Mouse (Mus musculus) liver, adult 2 months (tissue): ENCODE results near the gene Apoc2. TPM values are rescaled to one million over a fixed set of nuclear protein-coding genes. Genes with fewer than 3 reads are reported as not detected.
A peak's percentile ranks its signal among the peaks of the same experiment; 100 is the strongest.

Experiments
- DNase-seq: peaks from one replicate; pipeline ENCODE4 v3.0.0-alpha.2; 2011; ENCODE audit warnings: low read depth, low spot score; ENCODE audit errors: extremely low read depth
- H3K27ac ChIP-seq: fragments of 200-500 bp; replicated peaks from 2 replicates; pipeline ENCODE4 v1.5.1; 2012; ENCODE audit warnings: low read depth, mild to moderate bottlenecking, control low read depth, inconsistent platforms, low read length; ENCODE audit not compliant: insufficient read depth
- H3K27me3 ChIP-seq: fragments of 200-500 bp; 2 replicates; pipeline ENCODE4 v1.6.1; 2012; ENCODE audit warnings: mild to moderate bottlenecking, moderate library complexity, low read length, inconsistent platforms; ENCODE audit not compliant: control insufficient read depth, insufficient read depth
- H3K36me3 ChIP-seq: fragments of 200-500 bp; 2 replicates; pipeline ENCODE4 v1.6.1; 2012; ENCODE audit warnings: low read length, inconsistent platforms; ENCODE audit not compliant: control insufficient read depth, insufficient read depth
- H3K4me1 ChIP-seq: fragments of 200-500 bp; 2 replicates; pipeline ENCODE4 v1.6.1; 2011; ENCODE audit warnings: low read length; ENCODE audit not compliant: control insufficient read depth, insufficient read depth
- H3K4me3 ChIP-seq: fragments of 200-500 bp; 2 replicates; pipeline ENCODE4 v1.5.1; 2011; ENCODE audit warnings: low read depth, mild to moderate bottlenecking, control low read depth, low read length, moderate library complexity; ENCODE audit not compliant: insufficient read depth
- H3K79me2 ChIP-seq: fragments of 200-500 bp; 2 replicates; pipeline ENCODE4 v1.6.1; 2012; ENCODE audit warnings: inconsistent platforms, mild to moderate bottlenecking, low read length, moderate library complexity; ENCODE audit not compliant: control insufficient read depth, insufficient read depth
- H3K9ac ChIP-seq: fragments of 200-500 bp; 2 replicates; pipeline ENCODE4 v1.6.1; 2012; ENCODE audit warnings: low read depth, mild to moderate bottlenecking, control low read depth, inconsistent platforms, low read length
- CTCF ChIP-seq: fragments of 200-500 bp; IDR thresholded peaks from 2 replicates; pipeline ENCODE4 v1.5.1; 2011; ENCODE audit warnings: low read depth, low read length, control low read depth
- POLR2A ChIP-seq: fragments of 200-500 bp; IDR thresholded peaks from 2 replicates; pipeline ENCODE4 v1.6.1; 2011; ENCODE audit warnings: low read length, control low read depth; ENCODE audit not compliant: insufficient read depth; ENCODE audit errors: extremely low read depth
- WGBS: fragments of 180-500 bp; shearing (Covaris S2); methylation state at CpG from one replicate; pipeline ENCODE4 v1.1.7; 2018; 5-methylcytosine and 5-hydroxymethylcytosine counted together
- polyA plus RNA-seq: library from polyadenylated mRNA; depleted of rRNA; stranded (reverse); fragments of >200 nt; gene quantifications from 2 replicates; pipeline ENCODE4 v1.2.3, GENCODE M21; 2012
- total RNA-seq: library from RNA; depleted of rRNA; stranded (reverse); fragments of >200 nt; gene quantifications from 2 replicates; pipeline ENCODE4 v1.2.3, GENCODE M21; 2014

Apoc2 gene
- total and polyA plus RNA-seq, 2 experiments: 221 to 283 TPM

DNA sequence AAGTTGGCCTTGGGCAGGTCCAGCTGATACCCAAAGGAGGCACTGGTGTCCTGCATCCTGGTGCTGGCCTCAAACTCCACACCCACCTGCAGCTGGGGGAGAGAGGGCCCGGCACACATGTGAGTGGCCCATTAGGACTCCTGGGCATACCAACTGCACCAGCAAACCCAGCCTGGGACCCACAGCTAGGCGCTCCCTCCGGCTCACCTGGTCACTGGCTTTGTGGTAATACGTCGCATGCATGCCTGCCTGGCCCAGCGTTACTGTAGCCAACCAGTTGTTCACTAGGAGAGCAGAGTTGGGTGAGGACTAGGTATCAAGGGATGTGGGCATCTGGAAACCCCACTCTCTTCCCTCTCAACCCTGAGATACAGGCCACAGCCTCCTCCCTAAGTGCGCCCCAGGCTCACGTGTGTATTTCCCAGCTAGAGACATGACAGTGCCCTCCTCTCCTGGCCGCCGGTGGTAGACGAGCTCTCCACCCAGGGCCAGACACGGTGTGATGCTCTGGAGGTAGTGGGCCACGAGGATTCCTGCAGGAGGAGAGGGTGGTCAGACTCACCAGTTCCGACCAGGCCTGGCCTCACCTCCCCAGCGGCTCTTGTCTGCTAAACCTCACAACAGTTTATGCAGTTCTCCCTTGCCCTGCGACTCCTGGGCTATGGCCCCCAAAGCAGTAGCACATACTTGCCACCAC, 25.3 kb upstream of the Apoc2 start:
- TF ChIP-seq CTCF: no peak
- no peak for TF ChIP-seq POLR2A
- Histone ChIP-seq H3K4me3 (no peak overlapping the region), H3K9ac (peak overlapping the region; percentile 42), H3K27me3 (no peaks in the 10 kb centered on the region), H3K36me3 (peaks cover 3% of the 10 kb centered on the region; the same call in 1 of the 2 replicates), H3K27ac (peak overlapping the region; percentile 86), H3K4me1 (peaks cover 30% of the 10 kb centered on the region), H3K79me2 (peaks cover 1% of the 10 kb centered on the region; the same call in 1 of the 2 replicates)
- DNase-seq: no peak
- WGBS: 91% methylated on average over 16 of the region's 16 CpGs

DNA sequence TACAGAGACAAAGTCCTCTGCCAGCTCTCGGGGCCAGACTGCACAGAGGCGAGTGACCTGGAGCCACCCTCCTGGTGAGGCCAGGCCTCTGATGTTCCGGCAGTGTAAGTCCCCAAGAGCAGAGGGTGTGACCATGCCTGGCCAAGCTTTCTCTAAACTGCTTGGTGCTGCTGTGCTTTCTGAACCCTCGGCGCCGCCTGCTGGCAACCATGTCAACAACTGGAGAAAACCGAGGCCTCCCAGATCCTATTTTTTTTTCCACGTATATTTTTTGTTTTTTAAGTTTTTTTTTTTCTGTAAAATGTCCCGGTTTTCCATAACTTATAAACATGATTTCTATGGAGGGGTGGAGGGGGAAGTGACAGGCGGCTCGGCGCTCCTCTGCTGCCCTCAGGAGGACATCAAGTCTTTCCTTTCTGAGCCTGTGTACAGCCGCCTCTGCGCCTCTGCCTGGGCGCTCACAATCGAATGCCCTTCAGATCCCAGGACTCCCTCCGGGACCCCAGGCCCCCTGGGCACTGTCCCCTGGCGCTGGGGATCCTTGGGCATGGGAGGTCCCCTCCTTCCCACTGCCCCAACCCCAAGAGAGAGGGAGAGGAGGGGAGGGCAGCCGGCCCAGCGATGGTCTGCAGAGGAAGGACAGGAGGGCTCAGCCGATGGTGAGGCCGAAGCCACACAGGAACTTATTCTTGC, 23.5 kb upstream of the Apoc2 start:
- peaks cover 16% of the 10 kb centered on the region for H3K79me2 ChIP-seq
- peak; percentile 99 for DNase-seq
- no peak overlapping the region; the same call in 1 of the 2 replicates for H3K4me3 ChIP-seq
- peak overlapping the region; percentile 84 for H3K27ac ChIP-seq
- WGBS: 9% methylated on average over 22 of the region's 22 CpGs
- no peak; the same call in 1 of the 2 replicates for TF ChIP-seq POLR2A
- TF ChIP-seq CTCF: peak; percentile 85
- peaks cover 17% of the 10 kb centered on the region for H3K36me3 ChIP-seq
- peaks cover 30% of the 10 kb centered on the region for H3K4me1 ChIP-seq
- no peaks in the 10 kb centered on the region for H3K27me3 ChIP-seq
- peak overlapping the region; percentile 68 for H3K9ac ChIP-seq

DNA sequence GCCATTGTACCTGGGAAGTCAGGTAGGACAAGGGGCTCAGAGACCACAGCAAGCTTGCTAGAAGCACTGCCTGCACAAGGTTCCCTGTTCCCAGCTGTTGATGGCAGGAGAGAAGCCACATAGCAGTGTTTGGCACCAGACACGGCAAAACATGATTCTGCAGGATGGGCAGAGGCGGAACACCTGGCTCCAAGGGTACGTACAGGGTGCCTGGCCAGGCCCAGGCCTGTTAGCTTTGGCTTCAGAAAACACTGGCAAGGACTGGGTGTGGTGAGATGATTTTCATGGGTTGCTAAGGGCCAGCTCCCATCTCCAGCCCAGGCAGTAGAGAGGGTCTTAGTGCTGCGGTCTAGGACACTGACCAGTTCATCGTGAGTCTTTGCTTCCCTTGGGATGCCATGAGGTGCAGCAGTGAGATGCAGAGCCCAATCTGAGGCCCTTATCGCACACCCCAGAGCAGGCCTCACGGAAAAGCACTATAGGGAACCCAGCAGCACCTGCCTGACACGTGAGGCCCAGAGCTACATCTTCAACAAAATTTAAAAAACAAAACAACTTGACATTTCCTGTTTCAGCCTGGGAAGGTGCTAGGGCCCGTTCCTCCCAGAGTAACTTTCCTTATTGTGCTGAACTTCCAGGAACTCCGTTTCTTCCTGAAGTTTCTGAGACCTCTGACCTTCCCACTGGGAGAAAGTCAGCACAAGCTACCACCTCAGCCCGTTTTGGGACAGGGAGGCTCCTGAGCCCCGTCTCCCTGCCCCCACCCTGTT, 22.7 kb upstream of the Apoc2 start:
- peak; percentile 93 for DNase-seq
- H3K27ac ChIP-seq: peak overlapping the region; percentile 80
- whole genome bisulfite sequencing: 9% methylated on average over 12 of the region's 12 CpGs
- H3K36me3 ChIP-seq: peaks cover 20% of the 10 kb centered on the region
- H3K27me3 ChIP-seq: no peaks in the 10 kb centered on the region
- TF ChIP-seq CTCF: no peak
- 0 out of 2 replicates have a peak, but pooled peaks have one; percentile 31 for TF ChIP-seq POLR2A
- no peak overlapping the region for H3K4me3 ChIP-seq
- peak overlapping the region; percentile 43 for H3K9ac ChIP-seq
- H3K79me2 ChIP-seq: peaks cover 16% of the 10 kb centered on the region
- peaks cover 30% of the 10 kb centered on the region for H3K4me1 ChIP-seq

DNA sequence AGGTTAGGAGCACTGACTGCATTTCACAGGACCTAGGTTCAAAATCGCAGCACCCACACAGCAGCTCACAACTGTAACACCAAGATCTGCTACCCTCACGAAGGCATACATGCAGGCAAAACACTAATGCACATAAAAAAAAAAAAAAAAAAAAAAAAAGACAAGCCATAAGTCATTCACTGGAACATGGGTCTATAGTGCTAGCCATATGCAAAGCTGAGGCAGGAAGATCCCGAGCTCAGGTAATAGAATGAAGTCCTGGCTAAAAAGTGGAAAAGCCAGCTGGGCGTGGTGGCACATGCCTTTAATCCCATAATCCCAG, 22.0 kb upstream of the Apoc2 start:
- Histone ChIP-seq H3K79me2 (peaks cover 16% of the 10 kb centered on the region), H3K4me1 (peaks cover 30% of the 10 kb centered on the region), H3K27ac (peak overlapping the region; percentile 80), H3K9ac (peak overlapping the region; percentile 62; the same call in 1 of the 2 replicates), H3K4me3 (peak overlapping the region; percentile 5), H3K27me3 (no peaks in the 10 kb centered on the region), H3K36me3 (peaks cover 20% of the 10 kb centered on the region)
- TF ChIP-seq POLR2A (no peak), CTCF (no peak)
- WGBS: 46% methylated on average over 4 of the region's 4 CpGs
- no peak for DNase-seq

DNA sequence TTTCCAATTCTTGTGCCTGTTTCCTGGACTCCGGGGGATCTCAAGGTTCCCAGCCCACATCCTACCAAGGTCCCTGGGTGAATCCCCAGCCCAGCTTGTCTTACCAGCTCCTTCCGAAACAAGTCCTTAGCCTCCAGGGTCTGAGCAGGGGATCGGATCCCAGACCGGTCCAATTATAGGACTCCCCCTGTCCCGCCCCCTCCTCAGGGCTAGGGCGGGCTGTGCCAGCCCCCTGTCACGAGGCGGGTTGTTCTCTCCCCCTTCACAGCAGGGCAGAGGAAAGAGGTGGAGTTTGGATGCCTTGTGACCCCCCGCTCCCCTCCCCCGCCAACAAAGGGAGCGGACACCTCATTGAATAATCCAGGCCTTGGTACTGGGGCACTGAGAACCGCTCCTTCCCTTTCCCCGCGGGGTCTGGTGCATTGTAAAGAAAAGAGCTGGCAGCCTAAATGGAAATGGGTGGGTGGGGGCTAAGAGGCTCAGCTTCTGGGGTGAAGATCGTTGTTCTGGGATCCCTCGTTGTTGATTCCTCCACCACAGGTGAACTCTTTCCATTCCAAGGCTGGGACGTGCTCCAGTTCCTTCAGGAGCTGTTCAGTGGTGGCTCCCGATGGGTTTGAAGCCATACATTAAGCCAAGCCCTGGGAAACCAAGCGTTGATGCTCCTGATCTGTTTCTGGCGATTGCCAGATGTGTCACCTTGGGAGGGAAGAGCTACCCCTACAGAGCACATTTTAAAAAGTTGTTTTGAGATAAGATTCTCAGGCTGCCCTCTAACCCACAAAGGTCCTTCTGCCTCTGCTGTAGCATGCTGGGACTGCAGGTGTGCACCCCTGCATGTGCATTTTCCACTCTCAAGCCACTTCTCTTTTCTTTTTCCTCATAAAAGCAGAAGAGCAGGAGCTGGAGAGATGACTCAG, 21.4 kb upstream of the Apoc2 start, which contains the start of gene Apoe:
Apoe (minus strand) TSS at position 282 of the 920 bp plus-strand sequence.
- 3% methylated on average over 20 of the region's 20 CpGs for WGBS
- peak within 1 kb of the TSS; percentile 89 for H3K9ac ChIP-seq
- peaks cover 16% of the 10 kb centered on the region for H3K79me2 ChIP-seq
- H3K27me3 ChIP-seq: no peaks in the 10 kb centered on the region
- H3K27ac ChIP-seq: peak within 1 kb of the TSS; percentile 80
- peak; percentile 95 for DNase-seq
- H3K4me1 ChIP-seq: peaks cover 33% of the 10 kb centered on the region
- H3K36me3 ChIP-seq: peaks cover 20% of the 10 kb centered on the region
- TF ChIP-seq CTCF: 0 out of 2 replicates have a peak, but pooled peaks have one; percentile 18
- TF ChIP-seq POLR2A: peak; percentile 95
- peak within 1 kb of the TSS; percentile 90 for H3K4me3 ChIP-seq
